Mouse (Mus musculus) right cerebral cortex, postnatal 36 days (tissue): ENCODE measurements around the gene 1810024B03Rik.
"Not testable (repeated sequence)": the region's sequence is repeated elsewhere in the genome, so short reads cannot be mapped to it uniquely, and the experiment has no call there.

Experiments used
- DNase-seq, 2 experiments: peaks; one replicate each; pipeline ENCODE4 v3.0.0; 2022; ENCODE audit warnings: low spot score in 2 of 2, mixed read lengths in 1 of 2

Gene 1810024B03Rik

GRCm38 (mm10) chr2:127207547-127208451, at the start of gene 1810024B03Rik, which contains the start of gene Snrnp200:
1810024B03Rik (minus strand) TSS chr2:127208280.
Snrnp200 (plus strand) TSS chr2:127208386.
- peak; percentile 92 to 94 for DNase-seq

GRCm38 (mm10) chr2:127255294-127255693, 47.2 kb upstream of the 1810024B03Rik start:
- DNase-seq, result no peak

GRCm38 (mm10) chr2:127254604-127255134, 46.6 kb upstream of the 1810024B03Rik start:
- DNase-seq, result no peak

- DNase-seq, result no peak
Measured at GRCm38 (mm10) chr2:127252787-127253186, 44.7 kb upstream of the 1810024B03Rik start.

- DNase-seq, result no peak
Measured at GRCm38 (mm10) chr2:127251880-127252527, 43.9 kb upstream of the 1810024B03Rik start.

GRCm38 (mm10) chr2:127251457-127251856, 43.4 kb upstream of the 1810024B03Rik start:
- no peak for DNase-seq

GRCm38 (mm10) chr2:127250291-127251008, 42.4 kb upstream of the 1810024B03Rik start:
- no peak for DNase-seq

- peak in 1 of 2 experiments; percentile 22 for DNase-seq
Measured at GRCm38 (mm10) chr2:127248334-127249004, 40.4 kb upstream of the 1810024B03Rik start.

- peak; percentile 98 to 99 for DNase-seq
Measured at GRCm38 (mm10) chr2:127247592-127248333, 39.7 kb upstream of the 1810024B03Rik start, which contains the start of the genes Ciao1 and Tmem127. Ciao1 (minus strand) TSS chr2:127247816. Tmem127 (plus strand) TSS chr2:127247908.

GRCm38 (mm10) chr2:127240065-127240464, 32.0 kb upstream of the 1810024B03Rik start:
- DNase-seq, result no peak

- DNase-seq, result no peak
Measured at GRCm38 (mm10) chr2:127237897-127238610, 30.0 kb upstream of the 1810024B03Rik start.

GRCm38 (mm10) chr2:127225261-127225660, 17.2 kb upstream of the 1810024B03Rik start:
- no peak for DNase-seq

- DNase-seq, result no peak
Measured at GRCm38 (mm10) chr2:127217746-127218145, 9.7 kb upstream of the 1810024B03Rik start.

GRCm38 (mm10) chr2:127210701-127211100, 2.6 kb upstream of the 1810024B03Rik start:
- DNase-seq, result no peak

- no peak for DNase-seq
Measured at GRCm38 (mm10) chr2:127208452-127208769, 331 bp upstream of the 1810024B03Rik start.

GRCm38 (mm10) chr2:127206916-127207315, 1.2 kb downstream of the 1810024B03Rik start:
- no peak for DNase-seq

- not testable (repeated sequence) for DNase-seq
Measured at GRCm38 (mm10) chr2:127205936-127206335, 2.1 kb downstream of the 1810024B03Rik start.

GRCm38 (mm10) chr2:127204932-127205331, 3.1 kb downstream of the 1810024B03Rik start:
- peak; percentile 13 to 18 for DNase-seq

GRCm38 (mm10) chr2:127189574-127189973, 18.5 kb downstream of the 1810024B03Rik start:
- no peak for DNase-seq
